Mouse (Mus musculus) neural tube, embryonic 15.5 days (tissue): ENCODE measurements around the gene Epha6. TPM values are rescaled to one million over a fixed set of nuclear protein-coding genes. Genes with fewer than 3 reads are reported as not detected.
"Not testable (repeated sequence)": the region's sequence is repeated elsewhere in the genome, so short reads cannot be mapped to it uniquely, and the experiment has no call there.

Source experiments
- ATAC-seq: fragments of 200-750 bp; cut with Nextera tagmentation; 2 replicates; pipeline ENCODE4 v1.8.0; 2017; ENCODE audit warnings: mild to moderate bottlenecking, moderate TSS enrichment, moderate library complexity; ENCODE audit not compliant: low FRiP score
- H3K27ac ChIP-seq: fragments of 300-500 bp; sonication (generic); replicated peaks from 2 replicates; pipeline ENCODE4 v1.5.1; 2015; ENCODE audit warnings: mild to moderate bottlenecking, inconsistent platforms
- H3K27me3 ChIP-seq: fragments of 300-500 bp; sonication (generic); replicated peaks from 2 replicates; pipeline ENCODE4 v1.6.1; 2015; ENCODE audit warnings: inconsistent platforms
- H3K36me3 ChIP-seq: fragments of 300-500 bp; sonication (generic); 2 replicates; pipeline ENCODE4 v1.6.1; 2015; ENCODE audit warnings: inconsistent platforms
- H3K4me1 ChIP-seq: fragments of 300-500 bp; sonication (generic); 2 replicates; pipeline ENCODE4 v1.6.1; 2015; ENCODE audit warnings: inconsistent platforms
- H3K4me2 ChIP-seq: fragments of 300-500 bp; sonication (generic); 2 replicates; pipeline ENCODE4 v1.6.1; 2015; ENCODE audit warnings: inconsistent platforms, mild to moderate bottlenecking, moderate library complexity
- H3K4me3 ChIP-seq: fragments of 300-500 bp; sonication (generic); replicated peaks from 2 replicates; pipeline ENCODE4 v1.5.1; 2015; ENCODE audit warnings: mild to moderate bottlenecking, inconsistent platforms
- H3K9ac ChIP-seq: fragments of 300-500 bp; sonication (generic); replicated peaks from 2 replicates; pipeline ENCODE4 v1.6.1; 2015; ENCODE audit warnings: mild to moderate bottlenecking, inconsistent platforms
- H3K9me3 ChIP-seq: fragments of 300-500 bp; sonication (generic); replicated peaks from 2 replicates; pipeline ENCODE4 v1.6.1; 2016; ENCODE audit warnings: inconsistent platforms
- WGBS: fragments of 180-500 bp; shearing (Covaris S2); methylation state at CpG from one replicate; pipeline ENCODE4 v1.1.7; 2015; ENCODE audit warnings: mixed read lengths; 5-methylcytosine and 5-hydroxymethylcytosine counted together
- polyA plus RNA-seq: library from polyadenylated mRNA; unstranded; fragments of >200 nt; fragmentation: Nextera tagmentation; extraction: Ambion mirVana; gene quantifications from 2 replicates; pipeline ENCODE4 v1.2.1, GENCODE M21; 2015

Gene Epha6
- polyA plus RNA-seq, 1 experiment from 2014 or later = 8.6 TPM

GRCm38 (mm10) chr16:59852689-59853088 lies 752.6 kb downstream of the Epha6 start:
- 0 out of 2 replicates have a peak, but pooled peaks have one; percentile 27 for ATAC-seq
- no peak overlapping the region for H3K4me2 ChIP-seq
- H3K4me3 ChIP-seq = no peak overlapping the region
- WGBS = 25% methylated on average over 2 of the region's 2 CpGs
- no peaks in the 10 kb centered on the region for H3K9me3 ChIP-seq
- H3K27me3 ChIP-seq = no peaks in the 10 kb centered on the region
- H3K36me3 ChIP-seq = no peaks in the 10 kb centered on the region
- H3K27ac ChIP-seq = no peak overlapping the region
- 0 out of 2 replicates have a peak, but pooled peaks cover 6% of the 10 kb centered on the region for H3K4me1 ChIP-seq
- H3K9ac ChIP-seq = no peak overlapping the region

GRCm38 (mm10) chr16:59846574-59846973 lies 758.8 kb downstream of the Epha6 start:
- H3K9me3 ChIP-seq = no peaks in the 10 kb centered on the region
- WGBS = 18% methylated on average over 3 of the region's 3 CpGs
- H3K36me3 ChIP-seq = no peaks in the 10 kb centered on the region
- H3K9ac ChIP-seq = no peak overlapping the region
- no peak overlapping the region for H3K27ac ChIP-seq
- no peaks in the 10 kb centered on the region for H3K27me3 ChIP-seq
- H3K4me1 ChIP-seq = 0 out of 2 replicates have a peak, but pooled peaks cover 3% of the 10 kb centered on the region
- H3K4me2 ChIP-seq = no peak overlapping the region
- H3K4me3 ChIP-seq = no peak overlapping the region
- ATAC-seq = no peak

- no peaks in the 10 kb centered on the region for H3K36me3 ChIP-seq
- no peak overlapping the region for H3K4me2 ChIP-seq
- no peak for ATAC-seq
- H3K27ac ChIP-seq = no peak overlapping the region
- H3K4me1 ChIP-seq = no peaks in the 10 kb centered on the region
- no peak overlapping the region for H3K4me3 ChIP-seq
- H3K9ac ChIP-seq = no peak overlapping the region
- no peaks in the 10 kb centered on the region for H3K27me3 ChIP-seq
- no peaks in the 10 kb centered on the region for H3K9me3 ChIP-seq
- WGBS = 70% methylated on average over 4 of the region's 4 CpGs
Observed at GRCm38 (mm10) chr16:59836778-59837177, 768.6 kb downstream of the Epha6 start.

- no peaks in the 10 kb centered on the region for H3K4me1 ChIP-seq
- H3K4me3 ChIP-seq = no peak overlapping the region
- ATAC-seq = no peak
- H3K9ac ChIP-seq = no peak overlapping the region
- H3K9me3 ChIP-seq = no peaks in the 10 kb centered on the region
- no peak overlapping the region for H3K27ac ChIP-seq
- H3K27me3 ChIP-seq = no peaks in the 10 kb centered on the region
- H3K4me2 ChIP-seq = no peak overlapping the region
- WGBS = 68% methylated on average over 10 of the region's 10 CpGs
- H3K36me3 ChIP-seq = no peaks in the 10 kb centered on the region
Observed at GRCm38 (mm10) chr16:59836304-59836703, 769.0 kb downstream of the Epha6 start.

GRCm38 (mm10) chr16:59832468-59832867 lies 772.9 kb downstream of the Epha6 start:
- Histone ChIP-seq H3K27me3 (no peaks in the 10 kb centered on the region), H3K4me3 (no peak overlapping the region), H3K27ac (no peak overlapping the region), H3K4me1 (no peaks in the 10 kb centered on the region), H3K9ac (no peak overlapping the region), H3K36me3 (no peaks in the 10 kb centered on the region), H3K9me3 (no peaks in the 10 kb centered on the region), H3K4me2 (no peak overlapping the region)
- 65% methylated on average over 5 of the region's 5 CpGs for WGBS
- no peak for ATAC-seq

GRCm38 (mm10) chr16:59829655-59830054 lies 775.7 kb downstream of the Epha6 start:
- no peak for ATAC-seq
- no peak overlapping the region for H3K9ac ChIP-seq
- no peaks in the 10 kb centered on the region for H3K36me3 ChIP-seq
- no peak overlapping the region for H3K4me3 ChIP-seq
- no peaks in the 10 kb centered on the region for H3K4me1 ChIP-seq
- no peaks in the 10 kb centered on the region for H3K27me3 ChIP-seq
- H3K9me3 ChIP-seq = no peaks in the 10 kb centered on the region
- no peak overlapping the region for H3K27ac ChIP-seq
- H3K4me2 ChIP-seq = no peak overlapping the region
- WGBS = 92% methylated on average over 13 of the region's 13 CpGs

- not testable (repeated sequence) for H3K4me3 ChIP-seq, H3K4me1 ChIP-seq, H3K36me3 ChIP-seq, H3K9ac ChIP-seq, H3K27ac ChIP-seq, ATAC-seq, H3K27me3 ChIP-seq, H3K4me2 ChIP-seq, H3K9me3 ChIP-seq
- WGBS = 83% methylated on average over 4 of the region's 4 CpGs
Observed at GRCm38 (mm10) chr16:59799790-59800189, 805.5 kb downstream of the Epha6 start.

- Histone ChIP-seq H3K9me3 (no peaks in the 10 kb centered on the region), H3K4me3 (no peak overlapping the region), H3K36me3 (no peaks in the 10 kb centered on the region), H3K27me3 (no peaks in the 10 kb centered on the region), H3K4me2 (no peak overlapping the region), H3K9ac (no peak overlapping the region), H3K4me1 (no peaks in the 10 kb centered on the region), H3K27ac (no peak overlapping the region)
- WGBS = 92% methylated on average over 2 of the region's 2 CpGs
- no peak for ATAC-seq
Observed at GRCm38 (mm10) chr16:59772297-59772696, 833.0 kb downstream of the Epha6 start.

- H3K9ac ChIP-seq = no peak overlapping the region
- no peak overlapping the region for H3K4me2 ChIP-seq
- H3K27ac ChIP-seq = no peak overlapping the region
- H3K4me1 ChIP-seq = no peaks in the 10 kb centered on the region
- H3K27me3 ChIP-seq = no peaks in the 10 kb centered on the region
- no peaks in the 10 kb centered on the region for H3K9me3 ChIP-seq
- ATAC-seq = no peak
- H3K36me3 ChIP-seq = no peaks in the 10 kb centered on the region
- 97% methylated on average over 1 of the region's 1 CpGs for WGBS
- H3K4me3 ChIP-seq = no peak overlapping the region
Observed at GRCm38 (mm10) chr16:59770421-59770820, 834.9 kb downstream of the Epha6 start.

- Histone ChIP-seq H3K4me1 (no peaks in the 10 kb centered on the region), H3K4me3 (no peak overlapping the region), H3K27ac (no peak overlapping the region), H3K36me3 (no peaks in the 10 kb centered on the region), H3K27me3 (no peaks in the 10 kb centered on the region), H3K9me3 (no peaks in the 10 kb centered on the region), H3K4me2 (no peak overlapping the region), H3K9ac (no peak overlapping the region)
- no peak for ATAC-seq
- WGBS = 86% methylated on average over 7 of the region's 7 CpGs
Observed at GRCm38 (mm10) chr16:59769936-59770335, 835.4 kb downstream of the Epha6 start.

GRCm38 (mm10) chr16:59760875-59761274 lies 844.5 kb downstream of the Epha6 start:
- no peak for ATAC-seq
- Histone ChIP-seq H3K9me3 (no peaks in the 10 kb centered on the region), H3K36me3 (no peaks in the 10 kb centered on the region), H3K27ac (no peak overlapping the region), H3K4me2 (no peak overlapping the region), H3K4me3 (no peak overlapping the region), H3K4me1 (no peaks in the 10 kb centered on the region), H3K9ac (no peak overlapping the region), H3K27me3 (no peaks in the 10 kb centered on the region)
- 91% methylated on average over 4 of the region's 4 CpGs for whole genome bisulfite sequencing

GRCm38 (mm10) chr16:59750905-59751304 lies 854.4 kb downstream of the Epha6 start:
- H3K36me3 ChIP-seq = no peaks in the 10 kb centered on the region
- no peaks in the 10 kb centered on the region for H3K4me1 ChIP-seq
- no peaks in the 10 kb centered on the region for H3K9me3 ChIP-seq
- H3K4me3 ChIP-seq = no peak overlapping the region
- H3K9ac ChIP-seq = no peak overlapping the region
- no peaks in the 10 kb centered on the region for H3K27me3 ChIP-seq
- no peak for ATAC-seq
- WGBS = 92% methylated on average over 4 of the region's 4 CpGs
- H3K27ac ChIP-seq = no peak overlapping the region
- no peak overlapping the region for H3K4me2 ChIP-seq

- no peak overlapping the region for H3K9ac ChIP-seq
- no peaks in the 10 kb centered on the region for H3K36me3 ChIP-seq
- H3K27me3 ChIP-seq = no peaks in the 10 kb centered on the region
- H3K4me2 ChIP-seq = no peak overlapping the region
- no peak for ATAC-seq
- H3K4me1 ChIP-seq = no peaks in the 10 kb centered on the region
- H3K9me3 ChIP-seq = no peaks in the 10 kb centered on the region
- H3K27ac ChIP-seq = no peak overlapping the region
- 98% methylated on average over 1 of the region's 1 CpGs for WGBS
- no peak overlapping the region for H3K4me3 ChIP-seq
Observed at GRCm38 (mm10) chr16:59743669-59744068, 861.7 kb downstream of the Epha6 start.
